Mouse (Mus musculus): Measurements from ENCODE around the gene Bcar3. TPM values are rescaled to one million over a fixed set of nuclear protein-coding genes. Genes with fewer than 3 reads are reported as not detected.
"Not testable (repeated sequence)": the region's sequence is repeated elsewhere in the genome, so short reads cannot be mapped to it uniquely, and the experiment has no call there.

The Bcar3 gene
- polyA plus RNA-seq, 1 experiment = 6.8 TPM

DNA sequence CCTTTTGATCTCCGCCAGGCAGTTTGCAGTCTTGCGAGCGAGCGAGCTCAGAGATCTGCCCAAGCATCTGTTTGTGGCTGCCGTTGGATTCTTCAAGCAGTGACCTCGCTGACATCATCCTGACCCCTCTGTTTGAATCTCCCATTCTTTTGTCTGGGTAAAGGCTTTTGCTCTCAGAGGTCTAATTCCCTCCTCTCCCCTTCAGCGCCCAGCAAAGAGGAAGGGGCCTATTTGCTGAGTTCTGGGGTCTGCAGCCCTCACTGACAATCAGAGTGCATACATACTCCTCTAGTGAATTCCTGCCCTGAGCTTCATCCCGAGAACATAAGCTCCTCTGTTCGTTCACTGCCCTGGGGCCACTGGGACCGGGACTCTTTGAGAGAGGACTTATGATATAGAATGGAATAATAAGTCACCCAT is 82.5 kb downstream of the Bcar3 start:
- Histone ChIP-seq H3K4me3 (ENCODE audit: insufficient read depth, low read length) (no peak overlapping the region), H3K4me1 (ENCODE audit: control insufficient read depth, insufficient read depth, low read length) (peaks cover 68% of the 10 kb centered on the region), H3K27ac (ENCODE audit: insufficient read depth, low read depth, low read length) (no peak overlapping the region)
- TF ChIP-seq POLR2A (IDR thresholded peaks at IDR 0.05; ENCODE audit: borderline replicate concordance, low read depth, low read length) (no peak), CTCF (IDR thresholded peaks at IDR 0.05; ENCODE audit: low read depth, low read length) (no peak)

DNA sequence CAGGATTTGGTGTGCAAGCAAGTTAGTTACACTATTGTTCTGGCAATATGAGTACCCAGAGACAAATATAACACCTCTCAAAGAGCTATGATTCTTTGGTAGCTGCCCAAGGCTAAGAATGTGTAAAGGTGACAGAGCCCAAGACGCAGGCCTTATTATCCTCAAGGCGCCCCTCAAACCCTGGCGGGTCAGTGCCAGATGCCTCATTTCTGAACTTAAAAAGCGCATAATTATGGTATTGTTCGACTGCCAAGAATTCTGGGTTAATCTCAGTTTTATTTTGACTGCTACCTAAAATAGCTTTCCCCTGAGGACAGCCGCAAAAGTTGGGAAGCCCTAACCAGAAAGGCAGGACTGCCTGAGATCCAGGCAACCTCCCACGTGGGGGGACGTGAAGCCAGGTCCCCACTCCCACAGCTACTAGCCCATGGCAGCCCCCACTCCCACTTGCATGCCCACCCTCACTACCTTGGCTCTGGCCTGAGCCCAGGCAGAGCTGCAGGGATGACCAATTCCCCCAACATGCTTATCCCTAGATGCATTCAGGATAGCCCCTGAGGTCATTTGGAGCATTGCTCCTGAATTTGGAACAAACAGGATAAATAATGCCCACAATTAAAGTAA is 83.0 kb downstream of the Bcar3 start:
- peak overlapping the region; percentile 65 for H3K27ac ChIP-seq (ENCODE audit: insufficient read depth, low read depth, low read length)
- H3K4me1 ChIP-seq (ENCODE audit: control insufficient read depth, insufficient read depth, low read length) = peaks cover 63% of the 10 kb centered on the region

GRCm38 (mm10) chr3:122378634-122379033 is 84.7 kb downstream of the Bcar3 start:
- peaks cover 49% of the 10 kb centered on the region for H3K4me1 ChIP-seq (ENCODE audit: control insufficient read depth, insufficient read depth, low read length)
- peak overlapping the region; percentile 65 for H3K27ac ChIP-seq (ENCODE audit: insufficient read depth, low read depth, low read length)
- no peak for TF ChIP-seq POLR2A (IDR thresholded peaks at IDR 0.05; ENCODE audit: borderline replicate concordance, low read depth, low read length)
- TF ChIP-seq CTCF (IDR thresholded peaks at IDR 0.05; ENCODE audit: low read depth, low read length) = no peak
- no peak overlapping the region for H3K4me3 ChIP-seq (ENCODE audit: insufficient read depth, low read length)

More for the DNA sequence above, 83.0 kb downstream of the Bcar3 start:
- no peak for TF ChIP-seq CTCF (IDR thresholded peaks at IDR 0.05; ENCODE audit: low read depth, low read length)
- no peak for TF ChIP-seq POLR2A (IDR thresholded peaks at IDR 0.05; ENCODE audit: borderline replicate concordance, low read depth, low read length)
- no peak overlapping the region for H3K4me3 ChIP-seq (ENCODE audit: insufficient read depth, low read length)

- TF ChIP-seq POLR2A (IDR thresholded peaks at IDR 0.05; ENCODE audit: borderline replicate concordance, low read depth, low read length) = no peak
- no peak for TF ChIP-seq CTCF (IDR thresholded peaks at IDR 0.05; ENCODE audit: low read depth, low read length)
These were observed 86.8 kb downstream of the Bcar3 start for GRCm38 (mm10) chr3:122380776-122381175.

GRCm38 (mm10) chr3:122381591-122381990 is 87.7 kb downstream of the Bcar3 start:
- Histone ChIP-seq H3K4me3 (ENCODE audit: insufficient read depth, low read length) (no peak overlapping the region), H3K27ac (ENCODE audit: insufficient read depth, low read depth, low read length) (no peak overlapping the region)
- no peak for TF ChIP-seq POLR2A (IDR thresholded peaks at IDR 0.05; ENCODE audit: borderline replicate concordance, low read depth, low read length)
- no peak for TF ChIP-seq CTCF (IDR thresholded peaks at IDR 0.05; ENCODE audit: low read depth, low read length)

More at GRCm38 (mm10) chr3:122380776-122381175, 86.8 kb downstream of the Bcar3 start:
- Histone ChIP-seq H3K27ac (ENCODE audit: insufficient read depth, low read depth, low read length) (no peak overlapping the region), H3K4me3 (ENCODE audit: insufficient read depth, low read length) (no peak overlapping the region), H3K4me1 (ENCODE audit: control insufficient read depth, insufficient read depth, low read length) (peaks cover 35% of the 10 kb centered on the region)

GRCm38 (mm10) chr3:122386444-122386843 is 92.5 kb downstream of the Bcar3 start:
- TF ChIP-seq POLR2A (IDR thresholded peaks at IDR 0.05; ENCODE audit: borderline replicate concordance, low read depth, low read length) (no peak), CTCF (IDR thresholded peaks at IDR 0.05; ENCODE audit: low read depth, low read length) (no peak)

More at GRCm38 (mm10) chr3:122381591-122381990, 87.7 kb downstream of the Bcar3 start:
- H3K4me1 ChIP-seq (ENCODE audit: control insufficient read depth, insufficient read depth, low read length) = peaks cover 33% of the 10 kb centered on the region

GRCm38 (mm10) chr3:122387771-122388170 is 93.8 kb downstream of the Bcar3 start:
- no peak overlapping the region for H3K27ac ChIP-seq (ENCODE audit: insufficient read depth, low read depth, low read length)
- no peak for TF ChIP-seq CTCF (IDR thresholded peaks at IDR 0.05; ENCODE audit: low read depth, low read length)
- TF ChIP-seq POLR2A (IDR thresholded peaks at IDR 0.05; ENCODE audit: borderline replicate concordance, low read depth, low read length) = no peak
- H3K4me1 ChIP-seq (ENCODE audit: control insufficient read depth, insufficient read depth, low read length) = peaks cover 9% of the 10 kb centered on the region

More at GRCm38 (mm10) chr3:122386444-122386843, 92.5 kb downstream of the Bcar3 start:
- H3K4me1 ChIP-seq (ENCODE audit: control insufficient read depth, insufficient read depth, low read length) = peaks cover 9% of the 10 kb centered on the region
- H3K4me3 ChIP-seq (ENCODE audit: insufficient read depth, low read length) = no peak overlapping the region
- H3K27ac ChIP-seq (ENCODE audit: insufficient read depth, low read depth, low read length) = no peak overlapping the region

GRCm38 (mm10) chr3:122389972-122390371 is 96.0 kb downstream of the Bcar3 start:
- Histone ChIP-seq H3K4me3 (ENCODE audit: insufficient read depth, low read length) (no peak overlapping the region), H3K27ac (ENCODE audit: insufficient read depth, low read depth, low read length) (no peak overlapping the region), H3K4me1 (ENCODE audit: control insufficient read depth, insufficient read depth, low read length) (peaks cover 20% of the 10 kb centered on the region)
- TF ChIP-seq POLR2A (IDR thresholded peaks at IDR 0.05; ENCODE audit: borderline replicate concordance, low read depth, low read length) (no peak), CTCF (IDR thresholded peaks at IDR 0.05; ENCODE audit: low read depth, low read length) (no peak)

More at GRCm38 (mm10) chr3:122387771-122388170, 93.8 kb downstream of the Bcar3 start:
- H3K4me3 ChIP-seq (ENCODE audit: insufficient read depth, low read length) = no peak overlapping the region

DNA sequence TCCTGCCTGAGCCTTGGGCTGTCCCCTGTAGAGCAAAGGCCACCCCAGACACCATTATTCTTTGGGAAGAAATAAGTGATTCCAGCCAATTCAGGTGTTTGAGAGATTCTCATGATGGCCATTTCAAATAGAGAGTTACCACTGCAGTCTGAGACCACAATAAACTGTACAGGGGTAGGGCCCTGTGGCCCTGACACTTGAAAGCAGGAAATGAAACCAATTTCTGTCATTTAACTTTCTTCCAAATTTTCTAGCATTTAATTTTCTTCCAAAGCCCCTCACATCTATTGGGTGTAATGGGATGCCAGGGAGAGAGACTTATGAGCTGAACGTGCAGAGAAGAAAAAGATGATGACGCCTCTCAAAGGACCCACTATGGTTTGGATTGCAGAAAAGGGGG is 97.2 kb downstream of the Bcar3 start:
- Histone ChIP-seq H3K27ac (ENCODE audit: insufficient read depth, low read depth, low read length) (no peak overlapping the region), H3K4me1 (ENCODE audit: control insufficient read depth, insufficient read depth, low read length) (peaks cover 18% of the 10 kb centered on the region), H3K4me3 (ENCODE audit: insufficient read depth, low read length) (no peak overlapping the region)
- no peak for TF ChIP-seq CTCF (IDR thresholded peaks at IDR 0.05; ENCODE audit: low read depth, low read length)
- TF ChIP-seq POLR2A (IDR thresholded peaks at IDR 0.05; ENCODE audit: borderline replicate concordance, low read depth, low read length) = no peak

DNA sequence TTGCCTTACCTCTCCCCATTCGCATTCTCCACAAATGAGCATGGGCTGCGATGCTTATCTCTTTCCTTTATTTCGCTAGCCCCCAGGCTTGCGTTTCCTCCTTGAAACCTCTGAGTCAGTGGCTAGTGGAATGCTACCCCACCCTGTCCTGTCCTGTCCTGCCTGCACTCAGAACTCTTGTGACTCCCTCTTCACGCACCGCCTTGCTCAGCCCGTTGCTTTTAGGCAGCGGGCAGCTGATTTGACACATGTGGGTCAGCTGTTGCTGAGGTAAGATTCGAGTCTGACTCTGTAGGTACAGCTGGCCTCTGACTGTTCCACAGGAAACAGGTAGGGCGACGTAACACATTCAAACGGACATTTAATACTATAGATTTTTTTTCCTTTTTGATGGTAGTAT is 97.9 kb downstream of the Bcar3 start:
- TF ChIP-seq POLR2A (IDR thresholded peaks at IDR 0.05; ENCODE audit: borderline replicate concordance, low read depth, low read length) = no peak
- no peak for TF ChIP-seq CTCF (IDR thresholded peaks at IDR 0.05; ENCODE audit: low read depth, low read length)
- Histone ChIP-seq H3K4me1 (ENCODE audit: control insufficient read depth, insufficient read depth, low read length) (peaks cover 18% of the 10 kb centered on the region), H3K27ac (ENCODE audit: insufficient read depth, low read depth, low read length) (no peak overlapping the region), H3K4me3 (ENCODE audit: insufficient read depth, low read length) (no peak overlapping the region)

DNA sequence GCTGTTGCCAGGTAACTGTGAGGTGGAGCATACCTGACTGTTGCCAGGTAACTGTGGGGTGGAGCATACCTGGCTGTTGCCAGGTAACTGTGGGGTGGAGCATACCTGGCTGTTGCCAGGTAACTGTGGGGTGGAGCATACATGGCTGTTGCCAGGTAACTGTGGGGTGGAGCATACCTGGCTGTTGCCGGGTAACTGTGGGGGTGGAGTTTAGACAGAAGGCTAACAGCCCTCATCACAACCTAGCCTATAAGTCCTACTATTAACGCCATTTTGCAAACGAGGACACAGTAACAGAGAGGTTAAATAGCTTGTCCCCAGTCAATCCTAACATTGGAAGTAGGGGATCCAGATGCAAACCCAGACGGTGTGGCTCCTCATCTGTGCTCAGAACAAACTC is 99.5 kb downstream of the Bcar3 start:
- peak overlapping the region; percentile 69 for H3K27ac ChIP-seq (ENCODE audit: insufficient read depth, low read depth, low read length)
- H3K4me1 ChIP-seq (ENCODE audit: control insufficient read depth, insufficient read depth, low read length) = peaks cover 15% of the 10 kb centered on the region
- not testable (repeated sequence) for H3K4me3 ChIP-seq (ENCODE audit: insufficient read depth, low read length)

All from bone marrow macrophage, adult 2 months (primary cell).